Mouse (Mus musculus) embryonic facial prominence, embryonic 10.5 days (tissue): ENCODE data around the gene Tmem120b. TPM values are rescaled to one million over a fixed set of nuclear protein-coding genes. Genes with fewer than 3 reads are reported as not detected.

Experiments used
- DNase-seq: peaks from one replicate; pipeline ENCODE4 v3.0.0-alpha.2; 2017; ENCODE audit warnings: low spot score
- H3K27ac ChIP-seq: fragments of 300-500 bp; sonication (generic); replicated peaks from 2 replicates; pipeline ENCODE4 v1.5.1; 2016; ENCODE audit warnings: mild to moderate bottlenecking
- H3K27me3 ChIP-seq: fragments of 300-500 bp; sonication (generic); replicated peaks from 2 replicates; pipeline ENCODE4 v1.6.1; 2016; ENCODE audit warnings: low read depth, mild to moderate bottlenecking; ENCODE audit not compliant: poor library complexity, severe bottlenecking
- H3K36me3 ChIP-seq: fragments of 300-500 bp; sonication (generic); replicated peaks from 2 replicates; pipeline ENCODE4 v1.6.1; 2016; ENCODE audit warnings: mild to moderate bottlenecking, moderate library complexity
- H3K4me1 ChIP-seq: fragments of 300-500 bp; sonication (generic); 2 replicates; pipeline ENCODE4 v1.6.1; 2016
- H3K4me3 ChIP-seq: fragments of 300-500 bp; sonication (generic); 2 replicates; pipeline ENCODE4 v1.5.1; 2016; ENCODE audit warnings: mild to moderate bottlenecking, moderate library complexity
- H3K9me3 ChIP-seq: fragments of 300-500 bp; sonication (generic); 2 replicates; pipeline ENCODE4 v1.6.1; 2016; ENCODE audit warnings: mild to moderate bottlenecking
- WGBS: fragments of 180-500 bp; shearing (Covaris S2); methylation state at CpG from one replicate; pipeline ENCODE4 v1.1.7; 2016; 5-methylcytosine and 5-hydroxymethylcytosine counted together
- polyA plus RNA-seq: library from polyadenylated mRNA; unstranded; fragments of >200 nt; fragmentation: Nextera tagmentation; extraction: Ambion mirVana; gene quantifications from 2 replicates; pipeline ENCODE4 v1.2.1, GENCODE M21; 2016

Tmem120b gene
- polyA plus RNA-seq, 1 experiment from 2014 or later = 11.9 TPM

DNA sequence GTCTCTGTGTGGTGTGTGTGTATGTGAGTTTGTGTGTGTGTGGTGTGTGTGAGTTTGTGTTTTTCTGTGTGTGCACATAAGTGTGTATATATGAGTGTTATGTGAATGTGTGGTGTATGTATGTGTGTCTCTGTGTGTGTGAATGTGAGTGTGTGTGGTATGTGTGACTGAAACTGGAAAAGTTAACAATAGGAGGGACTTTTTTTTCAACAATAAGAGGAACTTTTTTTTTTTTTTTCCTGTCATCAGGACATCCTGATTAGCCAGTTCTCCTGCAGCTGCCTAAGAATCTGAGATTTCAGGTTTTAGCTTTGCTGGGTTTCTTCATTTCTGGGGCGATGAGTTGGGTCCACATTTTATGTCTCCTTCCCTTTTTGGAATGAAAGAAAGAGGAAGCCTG is 11.4 kb downstream of the Tmem120b start:
- 84% methylated on average over 1 of the region's 1 CpGs for WGBS
- Histone ChIP-seq H3K4me1 (peaks cover 38% of the 10 kb centered on the region), H3K27me3 (0 out of 2 replicates have a peak, but pooled peaks cover 11% of the 10 kb centered on the region), H3K4me3 (no peak overlapping the region), H3K36me3 (peaks cover 4% of the 10 kb centered on the region; the same call in 1 of the 2 replicates), H3K9me3 (peaks cover 6% of the 10 kb centered on the region; the same call in 1 of the 2 replicates), H3K27ac (no peak overlapping the region)
- DNase-seq = no peak

DNA sequence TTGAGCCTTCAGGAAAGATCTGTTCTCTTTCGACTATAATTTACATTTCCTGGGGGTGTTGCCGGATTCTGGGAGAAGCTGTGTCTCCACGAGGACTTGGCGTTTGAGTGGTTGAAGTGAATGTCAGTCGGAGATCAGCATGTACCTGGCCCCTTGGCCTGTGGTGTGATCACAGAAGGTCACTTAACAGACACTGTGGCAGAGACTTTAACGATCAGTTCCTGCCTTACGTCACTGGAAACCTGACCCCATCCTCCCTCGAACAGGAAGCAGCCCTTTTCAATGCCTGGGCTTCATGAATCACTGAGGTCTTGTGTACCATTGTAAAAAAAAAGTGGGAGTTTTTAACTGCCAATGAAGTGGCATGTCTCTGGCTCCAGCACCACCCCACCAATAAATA is 11.8 kb downstream of the Tmem120b start:
- H3K27ac ChIP-seq = no peak overlapping the region
- H3K4me3 ChIP-seq = no peak overlapping the region
- H3K4me1 ChIP-seq = peaks cover 38% of the 10 kb centered on the region
- H3K27me3 ChIP-seq = 0 out of 2 replicates have a peak, but pooled peaks cover 11% of the 10 kb centered on the region
- WGBS = 63% methylated on average over 8 of the region's 8 CpGs
- peaks cover 6% of the 10 kb centered on the region; the same call in 1 of the 2 replicates for H3K9me3 ChIP-seq
- DNase-seq = peak; percentile 34
- peaks cover 4% of the 10 kb centered on the region; the same call in 1 of the 2 replicates for H3K36me3 ChIP-seq

DNA sequence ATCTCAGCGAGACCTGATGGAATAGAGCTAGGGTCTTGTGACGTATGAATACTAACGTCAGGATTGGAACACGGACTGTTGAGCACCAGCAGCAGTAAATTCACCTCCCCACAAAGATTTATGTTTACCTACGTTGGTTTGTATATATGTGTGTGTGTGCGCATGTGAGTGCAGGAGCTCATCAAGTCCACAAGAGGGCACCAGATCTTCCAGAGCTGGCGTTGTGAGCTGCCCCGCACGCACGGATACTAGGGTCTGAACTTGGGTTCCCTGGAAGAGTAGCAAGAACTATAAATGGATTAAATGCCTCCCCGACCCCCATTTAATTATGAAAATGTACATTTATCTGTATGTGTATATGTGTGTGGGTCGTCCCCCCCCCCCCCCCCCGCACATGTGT is 12.3 kb downstream of the Tmem120b start:
- WGBS = 94% methylated on average over 13 of the region's 13 CpGs

DNA sequence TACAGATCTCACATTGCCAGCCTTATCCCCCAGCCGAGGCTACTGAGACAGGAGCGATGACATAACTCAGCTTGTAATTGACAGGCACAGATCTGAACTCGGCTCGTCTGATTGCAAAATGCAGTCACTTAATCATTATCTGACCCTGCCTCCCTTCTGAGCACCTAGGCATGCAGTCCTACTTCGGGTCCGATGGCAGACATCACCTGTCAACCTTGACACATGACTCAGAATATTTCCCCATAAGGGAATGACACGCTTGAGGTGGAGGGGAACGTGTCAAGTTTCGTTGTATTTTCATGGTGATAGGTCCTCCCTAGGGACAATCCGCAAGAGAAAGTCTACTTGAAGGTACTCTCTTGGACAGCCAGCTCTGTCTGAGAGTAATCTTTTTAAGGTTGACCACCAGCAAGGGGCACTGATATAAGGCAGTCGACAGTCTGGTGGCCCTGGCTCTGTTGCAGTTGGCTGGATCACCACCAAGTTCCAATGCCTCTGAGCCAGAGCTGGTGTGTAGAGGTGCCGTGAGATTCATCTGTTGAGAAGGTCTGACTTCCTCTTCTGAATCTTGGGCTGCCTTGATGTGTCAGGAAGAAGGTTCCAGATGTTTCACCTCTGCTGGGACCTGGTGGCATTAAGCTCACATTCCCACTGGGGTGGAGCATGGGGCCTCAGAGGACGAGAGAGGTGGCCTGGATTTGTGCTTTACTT is 15.3 kb downstream of the Tmem120b start:
- peaks cover 4% of the 10 kb centered on the region; the same call in 1 of the 2 replicates for H3K36me3 ChIP-seq
- H3K27me3 ChIP-seq = no peaks in the 10 kb centered on the region
- DNase-seq = no peak
- H3K9me3 ChIP-seq = peaks cover 6% of the 10 kb centered on the region; the same call in 1 of the 2 replicates
- H3K27ac ChIP-seq = no peak overlapping the region
- H3K4me1 ChIP-seq = peaks cover 11% of the 10 kb centered on the region
- H3K4me3 ChIP-seq = no peak overlapping the region
- WGBS = 82% methylated on average over 13 of the region's 13 CpGs

More for the DNA sequence above, 12.3 kb downstream of the Tmem120b start:
- peaks cover 4% of the 10 kb centered on the region; the same call in 1 of the 2 replicates for H3K36me3 ChIP-seq
- H3K27ac ChIP-seq = no peak overlapping the region
- no peak for DNase-seq
- H3K27me3 ChIP-seq = 0 out of 2 replicates have a peak, but pooled peaks cover 11% of the 10 kb centered on the region
- H3K4me3 ChIP-seq = no peak overlapping the region
- peaks cover 34% of the 10 kb centered on the region for H3K4me1 ChIP-seq
- peaks cover 6% of the 10 kb centered on the region; the same call in 1 of the 2 replicates for H3K9me3 ChIP-seq

DNA sequence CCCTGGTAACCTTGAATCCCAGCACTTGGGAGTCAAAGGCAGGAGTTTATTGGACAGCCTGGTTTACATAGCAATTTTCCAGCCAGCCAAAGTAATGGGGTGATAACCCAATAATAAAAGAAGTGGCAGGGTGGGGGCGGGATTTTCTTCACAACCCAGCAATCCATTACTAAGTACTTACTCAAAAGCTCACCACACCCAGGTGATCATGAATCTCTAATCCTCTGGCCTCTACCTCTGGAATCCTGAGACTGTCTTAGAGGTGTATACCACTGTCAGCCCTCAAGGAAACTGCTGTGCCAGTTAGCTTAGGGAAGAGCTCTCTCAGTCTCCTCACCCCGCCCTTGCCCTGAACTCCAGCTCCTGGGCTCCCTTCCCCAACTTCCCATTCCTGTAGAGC is 18.3 kb downstream of the Tmem120b start:
- H3K27me3 ChIP-seq = no peaks in the 10 kb centered on the region
- peaks cover 12% of the 10 kb centered on the region for H3K4me1 ChIP-seq
- H3K4me3 ChIP-seq = no peak overlapping the region
- 94% methylated on average over 2 of the region's 2 CpGs for WGBS
- H3K9me3 ChIP-seq = no peaks in the 10 kb centered on the region
- no peaks in the 10 kb centered on the region; the same call in 1 of the 2 replicates for H3K36me3 ChIP-seq
- H3K27ac ChIP-seq = no peak overlapping the region
- no peak for DNase-seq

DNA sequence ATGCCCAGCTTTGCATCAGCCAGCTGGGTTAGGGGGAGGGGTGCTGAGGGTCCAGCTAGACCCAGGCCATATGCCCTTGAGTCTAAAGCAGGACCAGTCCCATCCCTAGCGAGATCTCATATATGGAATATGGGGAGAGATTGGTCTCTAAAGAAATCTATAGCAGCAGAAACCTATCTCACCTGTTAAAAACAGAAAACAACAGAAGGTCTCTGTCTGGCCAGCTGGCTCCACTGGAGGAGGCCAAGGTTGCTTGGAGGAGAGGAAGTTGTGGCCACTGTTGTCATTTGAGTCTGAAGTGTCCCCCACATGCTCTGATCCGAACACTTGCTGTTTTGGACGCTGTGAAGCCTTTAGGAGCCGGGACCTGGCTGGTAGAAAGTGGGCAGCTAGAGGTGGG is 20.6 kb downstream of the Tmem120b start:
- Histone ChIP-seq H3K9me3 (no peaks in the 10 kb centered on the region), H3K36me3 (no peaks in the 10 kb centered on the region; the same call in 1 of the 2 replicates), H3K4me1 (peaks cover 7% of the 10 kb centered on the region), H3K4me3 (no peak overlapping the region), H3K27me3 (no peaks in the 10 kb centered on the region), H3K27ac (no peak overlapping the region)
- WGBS = 91% methylated on average over 4 of the region's 4 CpGs
- DNase-seq = no peak

DNA sequence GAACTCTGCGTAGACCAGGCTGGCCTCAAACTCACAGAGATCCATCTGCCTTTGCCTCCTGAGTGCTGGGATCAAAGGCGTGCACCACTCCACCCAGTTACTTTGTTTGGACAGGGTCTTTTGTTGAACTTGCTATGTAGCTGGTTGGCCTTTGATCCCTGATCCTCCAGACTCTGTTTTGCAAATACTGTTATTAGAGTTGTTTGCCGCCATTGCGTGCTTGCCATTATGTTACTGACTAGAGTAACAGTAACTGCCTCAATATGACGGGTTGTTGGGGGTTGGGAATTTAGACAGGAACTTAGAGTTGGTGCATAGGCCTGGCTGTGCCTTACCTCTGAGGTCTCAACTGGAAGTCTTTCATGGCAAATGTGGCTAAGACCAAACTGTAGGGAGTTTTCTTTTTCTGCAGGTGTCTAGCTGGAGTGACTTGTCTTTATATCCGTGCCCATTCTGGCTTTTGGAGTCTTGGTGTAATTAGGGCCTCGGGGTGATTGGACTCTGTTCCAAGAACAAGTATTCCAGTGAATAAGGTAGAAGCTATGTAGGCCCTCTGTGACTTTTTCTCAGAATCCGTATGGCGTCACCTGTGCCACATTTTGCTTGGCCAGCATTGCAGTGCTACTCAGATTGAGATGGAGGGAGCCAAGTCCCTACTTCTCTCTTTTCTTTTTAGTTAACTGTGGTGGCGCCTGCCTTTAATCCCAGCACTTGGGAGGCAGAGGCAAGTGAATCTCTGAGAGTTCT is 22.5 kb downstream of the Tmem120b start:
- WGBS = 88% methylated on average over 10 of the region's 10 CpGs
- Histone ChIP-seq H3K4me1 (peaks cover 6% of the 10 kb centered on the region), H3K27me3 (no peaks in the 10 kb centered on the region), H3K4me3 (no peak overlapping the region), H3K27ac (no peak overlapping the region), H3K9me3 (no peaks in the 10 kb centered on the region), H3K36me3 (no peaks in the 10 kb centered on the region; the same call in 1 of the 2 replicates)
- no peak for DNase-seq

DNA sequence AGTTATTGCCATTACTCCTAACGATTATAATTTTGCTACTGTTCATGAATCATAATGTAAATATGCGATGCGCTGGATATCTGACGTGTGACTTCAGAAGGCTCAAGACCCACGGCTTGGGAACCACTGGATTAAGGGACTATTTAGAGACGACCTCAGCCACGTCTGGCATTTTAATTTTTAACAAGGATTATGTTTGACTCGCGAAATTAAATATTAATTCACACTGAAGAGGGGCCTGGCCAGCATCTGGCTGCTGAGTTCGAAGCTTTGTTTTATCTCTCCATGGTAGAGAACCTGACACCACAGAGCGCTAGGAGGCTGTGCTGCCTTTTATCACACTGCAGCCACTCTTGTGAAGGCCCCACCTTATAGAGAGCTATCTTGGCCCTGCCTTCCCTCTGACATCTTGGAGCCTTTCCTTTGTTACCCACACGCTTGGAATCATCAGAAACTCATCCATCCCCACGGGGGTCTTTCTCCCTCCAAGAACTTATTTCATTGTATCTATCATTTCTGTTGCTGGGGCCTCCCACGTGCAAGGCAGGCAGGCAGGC is 24.9 kb downstream of the Tmem120b start:
- Histone ChIP-seq H3K27ac (no peak overlapping the region), H3K27me3 (no peaks in the 10 kb centered on the region)
- WGBS = 85% methylated on average over 14 of the region's 14 CpGs

DNA sequence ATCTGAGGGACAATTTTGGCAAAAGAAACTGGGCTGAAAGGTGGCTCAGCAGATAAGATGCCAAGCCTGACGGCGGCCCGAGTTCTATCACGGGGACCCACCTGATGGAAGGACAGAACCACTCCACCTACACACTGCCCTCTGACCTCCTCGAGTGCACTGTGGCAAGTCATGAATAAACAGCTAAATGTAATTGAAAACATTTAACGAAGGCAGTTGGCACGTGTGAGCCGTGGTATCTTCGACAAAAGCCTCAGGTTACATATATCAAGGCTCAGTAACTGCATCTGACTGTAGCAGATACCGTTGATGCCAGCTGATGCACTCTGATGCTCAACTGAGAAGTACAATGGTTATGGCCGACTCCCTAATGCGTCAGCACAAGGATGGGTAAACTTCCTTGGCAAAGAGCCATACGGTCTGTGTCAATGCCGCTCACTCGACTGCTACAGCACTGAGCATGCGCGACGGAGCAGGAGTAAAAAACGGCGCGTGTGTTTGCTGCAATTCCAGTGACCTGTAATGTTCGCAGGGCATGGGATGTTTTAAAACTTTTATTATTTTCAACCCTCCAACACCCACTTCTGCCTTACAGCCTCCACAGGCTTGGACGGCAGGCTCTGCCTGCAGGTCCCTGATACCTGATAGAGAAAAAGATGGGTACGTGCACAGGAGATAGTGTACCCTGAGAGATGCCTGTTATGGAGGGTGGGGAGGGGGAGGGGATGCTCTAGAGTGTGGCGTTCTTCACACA is 26.2 kb downstream of the Tmem120b start:
- H3K36me3 ChIP-seq = peaks cover 6% of the 10 kb centered on the region
- 90% methylated on average over 25 of the region's 25 CpGs for WGBS
- DNase-seq = no peak
- no peaks in the 10 kb centered on the region for H3K9me3 ChIP-seq
- H3K27me3 ChIP-seq = no peaks in the 10 kb centered on the region
- H3K27ac ChIP-seq = no peak overlapping the region
- H3K4me1 ChIP-seq = peaks cover 6% of the 10 kb centered on the region
- no peak overlapping the region for H3K4me3 ChIP-seq

More for the DNA sequence above, 24.9 kb downstream of the Tmem120b start:
- peaks cover 2% of the 10 kb centered on the region; the same call in 1 of the 2 replicates for H3K36me3 ChIP-seq
- no peak for DNase-seq
- H3K4me1 ChIP-seq = peaks cover 6% of the 10 kb centered on the region
- no peak overlapping the region for H3K4me3 ChIP-seq
- no peaks in the 10 kb centered on the region for H3K9me3 ChIP-seq

DNA sequence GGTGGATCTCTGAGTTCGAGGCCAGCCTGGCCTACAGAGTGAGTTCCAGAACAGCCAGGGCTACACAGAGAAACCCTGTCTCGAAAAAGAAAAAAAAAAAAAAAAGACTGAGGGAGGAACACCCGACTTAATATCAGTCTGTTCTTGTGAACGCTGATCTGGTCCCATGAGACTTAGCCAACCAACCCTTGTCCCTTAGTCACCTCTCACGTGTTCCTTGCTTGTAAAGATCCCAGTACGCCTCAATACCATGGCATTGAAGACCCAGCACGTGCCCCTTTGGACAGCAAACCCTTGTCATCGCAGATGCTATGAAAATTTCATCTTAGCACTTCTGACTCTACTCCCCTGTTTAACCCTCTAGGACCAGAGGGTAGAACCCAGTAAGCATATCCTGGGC is 28.1 kb downstream of the Tmem120b start:
- Histone ChIP-seq H3K4me1 (no peaks in the 10 kb centered on the region), H3K4me3 (no peak overlapping the region), H3K27ac (no peak overlapping the region), H3K27me3 (no peaks in the 10 kb centered on the region), H3K36me3 (peaks cover 14% of the 10 kb centered on the region), H3K9me3 (no peaks in the 10 kb centered on the region)
- DNase-seq = no peak
- WGBS = 90% methylated on average over 8 of the region's 8 CpGs

DNA sequence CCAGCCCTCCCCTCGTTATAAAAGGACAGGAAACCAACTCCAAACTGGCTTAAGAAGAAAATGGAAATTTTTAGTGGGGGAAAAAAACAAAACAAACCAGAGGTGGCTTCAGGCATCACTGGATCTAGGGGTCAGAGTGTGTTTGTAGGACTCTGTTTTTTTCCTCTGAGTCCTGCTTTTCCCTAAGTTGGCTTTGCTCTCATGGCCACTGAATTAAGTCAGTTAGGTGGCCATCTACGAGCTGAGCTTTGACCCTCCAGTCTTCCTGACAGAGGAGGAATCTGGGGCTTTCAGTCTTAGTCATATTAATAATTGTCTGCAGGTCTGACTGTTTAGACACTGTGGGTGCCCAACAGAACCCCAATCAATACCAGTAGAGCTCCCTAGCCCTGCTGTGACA is 30.3 kb downstream of the Tmem120b start:
- DNase-seq = no peak
- peaks cover 9% of the 10 kb centered on the region for H3K4me1 ChIP-seq
- H3K36me3 ChIP-seq = peaks cover 14% of the 10 kb centered on the region
- 82% methylated on average over 2 of the region's 2 CpGs for WGBS
- no peak overlapping the region for H3K4me3 ChIP-seq
- no peaks in the 10 kb centered on the region for H3K27me3 ChIP-seq
- H3K27ac ChIP-seq = no peak overlapping the region
- no peaks in the 10 kb centered on the region for H3K9me3 ChIP-seq

DNA sequence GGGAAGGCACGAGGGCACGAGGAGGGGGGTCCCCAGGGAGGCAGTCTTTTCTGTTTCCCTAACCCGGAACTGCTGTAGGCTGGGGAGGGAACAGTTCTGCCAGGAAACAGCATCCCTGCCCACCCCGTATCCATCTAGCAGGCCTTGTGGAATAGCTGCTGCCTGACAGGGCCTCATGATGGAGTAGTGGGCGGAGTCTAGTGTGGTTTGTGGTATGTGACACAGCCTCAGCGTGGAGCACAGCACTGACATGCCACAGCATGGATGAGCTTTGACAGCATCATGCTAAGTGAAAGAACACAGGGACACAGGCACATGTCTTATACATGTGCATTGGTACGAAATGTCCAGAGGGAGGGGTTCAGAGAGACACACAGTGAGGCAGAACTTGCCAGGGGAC is 34.2 kb downstream of the Tmem120b start:
- Histone ChIP-seq H3K4me1 (peaks cover 12% of the 10 kb centered on the region), H3K4me3 (no peak overlapping the region), H3K27me3 (no peaks in the 10 kb centered on the region), H3K27ac (no peak overlapping the region), H3K36me3 (peaks cover 17% of the 10 kb centered on the region), H3K9me3 (no peaks in the 10 kb centered on the region)
- DNase-seq = no peak
- WGBS = 71% methylated on average over 7 of the region's 7 CpGs
